Mouse (Mus musculus): ENCODE data around the gene Chl1.

DNA sequence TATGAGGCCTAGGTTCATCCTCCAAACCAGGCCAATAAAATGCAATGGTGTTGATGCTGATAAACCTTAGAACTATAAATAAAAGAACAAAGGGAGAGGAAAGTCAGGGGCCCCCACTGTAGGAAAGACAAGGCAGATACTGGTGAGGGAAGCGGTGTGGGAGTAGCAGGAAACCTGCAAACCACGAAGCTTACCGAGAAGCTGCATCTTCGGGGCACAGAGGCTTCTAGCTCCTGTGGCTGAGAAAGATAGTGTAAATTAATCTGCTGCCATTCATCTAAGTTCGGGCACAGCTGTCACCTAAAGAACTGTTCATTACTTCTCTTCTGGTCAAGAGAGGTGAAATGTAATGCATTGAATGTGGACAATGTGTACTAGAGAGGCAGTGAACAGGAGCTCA lies 37.1 kb upstream of the Chl1 start:
- TF ChIP-seq CTCF (IDR thresholded peaks at IDR 0.05; ENCODE audit: insufficient read depth, low read length), result no peak
- no peak for TF ChIP-seq POLR2A (IDR thresholded peaks at IDR 0.05; ENCODE audit: borderline replicate concordance, extremely low read depth, low read depth, low read length)
